Mouse (Mus musculus): ENCODE data around the gene Fstl4.

Gene Fstl4

GRCm38 (mm10) chr11:53024403-53024802, 260.0 kb downstream of the Fstl4 start:
- no peak for DNase-seq (ENCODE audit: low spot score in 2 of 2)

GRCm38 (mm10) chr11:53025686-53026085, 261.3 kb downstream of the Fstl4 start:
- DNase-seq (ENCODE audit: low spot score in 2 of 2) = no peak

- no peak for DNase-seq (ENCODE audit: low spot score in 2 of 2)
Observed at GRCm38 (mm10) chr11:53028421-53029168, 264.2 kb downstream of the Fstl4 start.

GRCm38 (mm10) chr11:53031777-53032176, 267.3 kb downstream of the Fstl4 start:
- DNase-seq (ENCODE audit: low spot score in 2 of 2) = no peak

- DNase-seq (ENCODE audit: low spot score in 2 of 2) = peak; percentile 82
Observed at GRCm38 (mm10) chr11:53032336-53032735, 267.9 kb downstream of the Fstl4 start.

GRCm38 (mm10) chr11:53035414-53035813, 271.0 kb downstream of the Fstl4 start:
- no peak for DNase-seq (ENCODE audit: low spot score in 2 of 2)

- no peak for DNase-seq (ENCODE audit: low spot score in 2 of 2)
Observed at GRCm38 (mm10) chr11:53046850-53047249, 282.4 kb downstream of the Fstl4 start.

- DNase-seq (ENCODE audit: low spot score in 2 of 2) = no peak
Observed at GRCm38 (mm10) chr11:53054151-53054550, 289.7 kb downstream of the Fstl4 start.

GRCm38 (mm10) chr11:53055896-53056295, 291.5 kb downstream of the Fstl4 start:
- DNase-seq (ENCODE audit: low spot score in 2 of 2) = no peak

- no peak for DNase-seq (ENCODE audit: low spot score in 2 of 2)
Observed at GRCm38 (mm10) chr11:53056781-53057180, 292.3 kb downstream of the Fstl4 start.

- no peak for DNase-seq (ENCODE audit: low spot score in 2 of 2)
Observed at GRCm38 (mm10) chr11:53057821-53058553, 293.6 kb downstream of the Fstl4 start.

GRCm38 (mm10) chr11:53058557-53058956, 294.1 kb downstream of the Fstl4 start:
- peak in 1 of 2 experiments; percentile 23 for DNase-seq (ENCODE audit: low spot score in 2 of 2)

GRCm38 (mm10) chr11:53067699-53068478, 303.5 kb downstream of the Fstl4 start:
- no peak for DNase-seq (ENCODE audit: low spot score in 2 of 2)

- no peak for DNase-seq (ENCODE audit: low spot score in 2 of 2)
Observed at GRCm38 (mm10) chr11:53068479-53069065, 304.1 kb downstream of the Fstl4 start.

GRCm38 (mm10) chr11:53069751-53070150, 305.3 kb downstream of the Fstl4 start:
- DNase-seq (ENCODE audit: low spot score in 2 of 2) = no peak

- DNase-seq (ENCODE audit: low spot score in 2 of 2) = no peak
Observed at GRCm38 (mm10) chr11:53071602-53072001, 307.2 kb downstream of the Fstl4 start.

GRCm38 (mm10) chr11:53077641-53078040, 313.2 kb downstream of the Fstl4 start:
- DNase-seq (ENCODE audit: low spot score in 2 of 2) = no peak

GRCm38 (mm10) chr11:53078419-53079334, 314.2 kb downstream of the Fstl4 start:
- no peak for DNase-seq (ENCODE audit: low spot score in 2 of 2)

GRCm38 (mm10) chr11:53081310-53081709, 316.9 kb downstream of the Fstl4 start:
- DNase-seq (ENCODE audit: low spot score in 2 of 2) = no peak

GRCm38 (mm10) chr11:53085367-53085766, 320.9 kb downstream of the Fstl4 start:
- DNase-seq (ENCODE audit: low spot score in 2 of 2) = no peak

Measured in frontal cortex, postnatal 36 days (tissue).